Mouse (Mus musculus): ENCODE results near the gene Myo19.

DNA sequence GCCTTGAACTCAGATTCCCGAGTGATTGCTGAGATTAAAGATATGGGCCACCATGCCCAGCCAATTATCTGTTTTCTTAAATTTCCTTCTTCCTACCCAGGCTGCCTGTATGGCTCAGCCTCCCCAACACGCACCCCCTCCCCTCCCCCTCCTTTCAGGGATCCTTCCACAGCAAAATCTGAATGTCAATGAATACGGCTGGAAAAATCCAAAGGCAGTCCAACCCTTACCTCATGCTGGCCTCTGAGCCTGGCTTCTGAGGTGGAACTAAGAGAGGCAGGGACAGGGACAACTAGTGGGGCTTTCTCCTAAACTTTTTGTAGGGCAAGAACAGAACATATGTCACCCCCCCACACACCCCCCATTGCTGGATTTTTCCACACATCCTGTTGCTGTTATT is 68.2 kb downstream of the Myo19 start:
- no peak for TF ChIP-seq POLR2A (IDR thresholded peaks at IDR 0.05; ENCODE audit: extremely low read depth, insufficient read depth, low read length)
- TF ChIP-seq CTCF (IDR thresholded peaks at IDR 0.05; ENCODE audit: extremely low read depth, insufficient read depth, low read length): no peak
